10 mouse cellular contexts compared by ENCODE assay signal in the genomic region with DNA sequence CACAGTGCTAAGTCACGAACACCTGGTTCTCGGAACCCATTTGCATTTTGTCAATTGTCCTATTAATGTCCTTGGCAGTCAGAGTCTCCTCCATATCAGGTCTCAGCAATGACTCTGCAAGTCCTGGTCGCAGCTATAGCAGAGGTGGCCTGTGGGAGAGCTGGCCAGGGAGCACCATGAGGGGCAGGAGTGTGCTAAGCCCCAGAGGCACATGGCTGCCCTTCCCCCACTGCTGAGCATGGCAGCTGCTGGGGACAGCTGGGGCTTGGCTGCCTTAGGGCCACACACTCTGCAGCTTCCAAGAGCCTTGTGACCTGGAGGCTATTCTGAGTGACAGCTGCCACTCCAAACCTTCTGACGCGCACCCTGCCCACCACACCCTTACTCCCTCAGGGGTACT. TPM values are rescaled to one million over a fixed set of nuclear protein-coding genes. Genes with fewer than 3 reads are reported as not detected.
DNase-seq lines count a peak whose midpoint lies in the region; ATAC-seq lines count a peak whose summit lies in the region.
"Had no signal": no experiment of that assay in that cellular context is flagged by ENCODE, and none has a peak within 500 bp of the region (broad histone marks: within the 10 kb centered on the region; RNA-seq: fewer than 3 reads in every experiment).

No protein-coding gene starts in this region.

- H3K27ac ChIP-seq in midbrain, embryonic 14.5 days (replicated peaks; ENCODE audit: low read depth, low read length) = no peak overlapping the region
- no peak overlapping the region for H3K27ac ChIP-seq in midbrain, embryonic 15.5 days
- H3K27ac ChIP-seq: forebrain, embryonic 13.5 days had no signal

- DNase-seq in embryo, embryonic 10 days (ENCODE audit: low spot score) = peak; percentile 52
- no peak for DNase-seq in embryo, embryonic 9.5 days (ENCODE audit: extremely low spot score)
- peak; percentile 53 for DNase-seq in midbrain, embryonic 14.5 days
- peak; percentile 12 to 44 for DNase-seq in kidney, postnatal 36 days
- no peak for DNase-seq in adrenal gland, postnatal 14 days
- no peak for DNase-seq in adrenal gland, adult 8-10 months
- DNase-seq: thymus, postnatal 36 days had no signal

- H3K9me3 ChIP-seq in midbrain, embryonic 14.5 days (ENCODE audit: control insufficient read depth, low read length) = no peaks in the 10 kb centered on the region
- H3K9me3 ChIP-seq in midbrain, embryonic 15.5 days = no peaks in the 10 kb centered on the region

- no peak for ATAC-seq in midbrain, embryonic 14.5 days (ENCODE audit: low FRiP score, low TSS enrichment)
- no peak for ATAC-seq in midbrain, embryonic 15.5 days (replicated peaks)
- no peak for ATAC-seq in inflammation-experienced regulatory T-cells, adult 6 months
- ATAC-seq: forebrain, embryonic 13.5 days had no signal

- H3K4me1 ChIP-seq in midbrain, embryonic 14.5 days (ENCODE audit: control insufficient read depth, insufficient read depth, low read length) = peaks cover 22% of the 10 kb centered on the region
- H3K4me1 ChIP-seq in midbrain, embryonic 15.5 days = peaks cover 21% of the 10 kb centered on the region

- no peaks in the 10 kb centered on the region for H3K27me3 ChIP-seq in midbrain, embryonic 14.5 days (ENCODE audit: control insufficient read depth, insufficient read depth, low read length)
- H3K27me3 ChIP-seq in midbrain, embryonic 15.5 days (replicated peaks) = no peaks in the 10 kb centered on the region
- H3K27me3 ChIP-seq: forebrain, embryonic 13.5 days had no signal

- H3K36me3 ChIP-seq in midbrain, embryonic 14.5 days (ENCODE audit: control insufficient read depth, insufficient read depth, low read length) = no peaks in the 10 kb centered on the region
- H3K36me3 ChIP-seq in midbrain, embryonic 15.5 days (replicated peaks) = no peaks in the 10 kb centered on the region

- no peak overlapping the region for H3K4me2 ChIP-seq in midbrain, embryonic 14.5 days (ENCODE audit: low read length)
- H3K4me2 ChIP-seq in midbrain, embryonic 15.5 days = no peak overlapping the region
- H3K4me2 ChIP-seq: forebrain, embryonic 13.5 days had no signal

- H3K9ac ChIP-seq in midbrain, embryonic 14.5 days (replicated peaks; ENCODE audit: low read length) = no peak overlapping the region
- H3K9ac ChIP-seq in midbrain, embryonic 15.5 days = no peak overlapping the region
- H3K9ac ChIP-seq: forebrain, embryonic 13.5 days had no signal

- 36% methylated on average over 5 of the region's 5 CpGs for WGBS in midbrain, embryonic 14.5 days
- 51% methylated on average over 5 of the region's 5 CpGs for WGBS in midbrain, embryonic 15.5 days

- H3K4me3 ChIP-seq in midbrain, embryonic 14.5 days (replicated peaks; ENCODE audit: low read depth, low read length) = no peak overlapping the region
- H3K4me3 ChIP-seq in midbrain, embryonic 15.5 days = no peak overlapping the region
- H3K4me3 ChIP-seq: forebrain, embryonic 13.5 days had no signal

RNA-seq across cellular contexts. Expression of gene Fam120a, which starts 52.3 kb away (rescaled TPM):
- polyA plus RNA-seq in midbrain, embryonic 14.5 days (2014; fragmentation: Nextera tagmentation; extraction: Ambion mirVana) = 16.0 and 17.3 TPM in 2 replicates
- polyA plus RNA-seq in midbrain, embryonic 15.5 days (2015; fragmentation: Nextera tagmentation; extraction: Ambion mirVana) = 10.7 and 11.0 TPM in 2 replicates
- 10 to 100 TPM; 30.1 to 34.4 (median 31.5) TPM for polyA plus RNA-seq in inflammation-experienced regulatory T-cells, adult 6 months (2017; shearing (Covaris generic))
- total RNA-seq in adrenal gland, postnatal 14 days (2021) = 164 and 165 TPM in 2 replicates
- 100 to 1,000 TPM; 170 to 195 (median 182) TPM for total RNA-seq in adrenal gland, adult 8-10 months (2022)

Comparison
In these comparisons a context has a peak if more than half of its experiments do, and no peak if none do; other contexts are left out.
1. DNase-seq: peak in embryo, embryonic 10 days (single experiment), midbrain, embryonic 14.5 days (single experiment) and kidney, postnatal 36 days (2 of 2); none in embryo, embryonic 9.5 days (single experiment), adrenal gland, postnatal 14 days (single experiment) and adrenal gland, adult 8-10 months (single experiment).